Mouse (Mus musculus): ENCODE results near the gene Igdcc3.

Gene Igdcc3

DNA sequence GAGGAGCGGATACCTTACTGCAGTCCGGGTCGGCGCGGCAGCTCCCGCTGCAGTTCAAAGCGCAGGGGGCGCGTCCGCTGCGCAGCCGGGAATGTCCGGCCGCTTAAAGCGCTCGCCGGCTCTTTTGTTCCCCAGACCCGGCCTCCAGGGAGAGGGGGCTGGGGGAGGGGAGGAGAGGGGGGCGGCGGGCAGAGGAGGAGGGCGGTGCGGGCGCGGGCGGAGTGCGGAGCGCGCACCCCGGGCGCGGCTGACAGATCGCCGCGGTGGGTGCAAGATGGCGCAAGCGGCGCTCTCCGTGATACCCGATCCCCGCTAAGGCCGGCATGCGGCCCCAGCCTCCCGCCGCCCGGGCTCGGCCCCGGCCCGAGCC is at the start of gene Igdcc3:
TSS of gene Igdcc3 (plus strand) at position 254 of the 370 bp plus-strand sequence.
- no peak for DNase-seq (ENCODE audit: low spot score in 2 of 2)

DNA sequence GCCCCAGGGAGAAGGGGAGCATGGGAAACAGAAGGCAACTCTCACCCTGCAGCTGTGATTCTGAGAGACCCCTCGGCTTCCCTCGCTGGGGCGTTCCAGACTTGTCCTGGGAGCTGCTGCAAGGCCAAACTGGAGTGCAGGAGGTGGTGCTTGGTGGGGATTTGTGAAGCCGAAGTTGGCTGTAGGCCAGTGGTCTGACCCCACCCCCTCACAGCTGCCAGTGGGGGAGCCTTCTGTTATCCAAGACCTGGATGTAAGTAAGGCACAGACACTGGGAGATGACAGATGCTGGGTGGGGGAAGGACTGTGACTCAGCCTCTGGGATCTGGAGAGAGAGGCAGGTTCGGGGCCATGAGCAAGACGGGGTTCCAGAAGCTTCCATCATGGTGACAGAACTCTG is 46.8 kb upstream of the Igdcc3 start:
- no peak for DNase-seq (ENCODE audit: low spot score in 2 of 2)

DNA sequence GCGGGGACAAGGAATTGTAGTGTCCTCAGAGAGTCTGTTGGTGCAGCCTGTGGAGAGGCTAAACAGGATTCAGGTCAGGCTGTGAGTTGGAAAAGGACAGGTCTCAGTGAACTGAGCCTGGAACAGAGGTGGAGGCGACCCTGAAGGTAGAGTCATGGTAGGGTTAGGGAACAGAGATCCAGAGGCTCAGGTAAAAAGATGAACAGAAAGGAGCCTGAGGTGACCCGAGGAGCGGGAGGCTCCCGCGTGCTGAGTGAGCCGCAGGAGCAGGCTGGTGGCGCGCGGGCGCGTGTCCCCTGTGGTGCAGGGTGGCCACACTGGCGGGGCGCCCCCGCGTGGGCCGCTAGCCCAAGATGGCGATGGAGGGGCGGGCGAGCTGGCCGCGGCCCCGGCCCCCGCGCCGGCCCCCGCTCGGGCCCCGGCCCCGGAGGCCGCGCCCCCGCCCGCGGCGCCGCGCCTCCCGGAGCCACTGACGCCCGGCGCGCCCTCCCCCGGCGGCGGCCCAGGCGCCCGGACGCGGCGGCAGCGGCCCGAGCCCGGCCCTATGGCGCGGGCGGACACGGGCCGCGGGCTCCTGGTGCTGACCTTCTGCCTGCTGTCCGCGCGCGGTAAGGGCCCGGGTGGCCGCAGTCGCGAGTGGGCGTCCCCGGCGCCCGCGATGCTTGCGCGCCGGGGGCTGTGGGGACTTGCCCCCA is 39.9 kb upstream of the Igdcc3 start, which contains the start of gene Igdcc4:
TSS of gene Igdcc4 (plus strand) at position 496 of the 695 bp plus-strand sequence.
- no peak for DNase-seq (ENCODE audit: low spot score in 2 of 2)

DNA sequence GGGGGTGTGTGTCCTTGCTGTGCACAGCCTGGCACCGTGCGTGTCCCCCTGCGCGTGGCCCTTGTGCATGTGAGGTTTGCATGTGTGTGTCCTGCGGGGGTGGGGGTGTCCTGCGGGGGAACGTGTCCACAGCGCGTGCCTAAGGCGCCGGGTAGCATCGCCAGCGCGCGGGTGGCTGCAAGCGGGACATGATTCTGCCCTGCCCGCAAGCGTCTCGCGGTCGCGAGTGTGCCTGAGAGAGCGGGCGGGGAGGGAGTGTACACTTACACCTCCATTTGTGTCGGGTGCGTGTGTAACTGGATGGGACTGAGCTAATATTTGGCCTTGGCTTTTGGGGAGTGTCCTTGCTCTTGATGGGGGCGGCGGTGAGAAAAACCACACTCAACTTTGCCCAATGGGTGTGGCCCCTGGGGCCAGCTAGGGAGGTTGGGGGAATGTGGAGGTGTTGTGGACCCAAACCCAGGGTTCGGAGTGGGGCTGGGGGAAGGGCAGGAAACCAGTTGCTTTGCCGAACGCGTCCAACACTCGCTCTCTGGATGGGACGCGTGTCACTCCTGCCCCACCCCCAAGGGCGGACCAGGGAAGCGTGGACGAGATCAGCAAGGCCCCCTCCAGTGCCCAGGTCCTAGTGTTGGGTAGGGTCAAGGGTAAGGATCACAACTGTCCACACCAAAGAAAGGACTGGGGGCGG is 39.2 kb upstream of the Igdcc3 start:
- no peak for DNase-seq (ENCODE audit: low spot score in 2 of 2)

DNA sequence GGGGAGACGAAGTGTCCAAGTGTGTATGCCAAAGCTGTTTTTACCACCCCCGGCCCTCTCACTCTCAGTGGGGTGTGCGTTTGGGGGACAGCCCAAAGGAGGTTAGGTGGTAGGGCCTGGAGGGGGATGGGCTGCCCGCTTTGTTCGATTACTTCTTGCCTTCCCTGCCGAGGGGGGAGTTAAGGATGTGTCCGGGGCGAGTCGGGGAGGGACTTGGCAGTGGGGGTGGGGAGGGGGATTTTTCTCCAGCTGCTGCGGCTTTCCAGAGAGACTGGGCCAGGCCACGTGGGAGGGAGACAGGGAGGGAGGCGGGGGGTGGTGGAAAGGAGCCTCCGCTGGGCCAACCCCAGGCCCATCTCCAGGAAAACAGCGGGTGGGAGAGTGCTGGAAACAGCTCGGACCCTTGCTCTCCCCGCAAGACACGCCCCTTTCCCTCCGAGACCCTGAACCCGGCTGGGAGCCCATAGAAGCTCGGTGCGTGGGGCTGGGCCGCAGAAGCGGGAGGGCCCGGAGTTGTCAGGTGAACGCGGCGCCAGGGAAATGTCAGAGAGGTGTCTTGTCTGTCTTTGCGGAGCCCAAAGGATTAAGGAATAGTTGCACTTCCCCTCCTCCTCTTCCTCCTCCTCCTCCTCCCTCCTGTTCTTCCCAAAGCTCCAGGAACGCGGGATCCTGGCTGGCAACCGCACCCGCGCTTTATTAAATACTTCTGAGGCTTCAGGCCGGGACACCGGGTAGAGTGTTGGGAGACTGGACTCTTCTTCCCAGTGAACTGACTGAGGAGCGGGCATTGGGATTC is 38.4 kb upstream of the Igdcc3 start:
- DNase-seq (ENCODE audit: low spot score in 2 of 2) = no peak

DNA sequence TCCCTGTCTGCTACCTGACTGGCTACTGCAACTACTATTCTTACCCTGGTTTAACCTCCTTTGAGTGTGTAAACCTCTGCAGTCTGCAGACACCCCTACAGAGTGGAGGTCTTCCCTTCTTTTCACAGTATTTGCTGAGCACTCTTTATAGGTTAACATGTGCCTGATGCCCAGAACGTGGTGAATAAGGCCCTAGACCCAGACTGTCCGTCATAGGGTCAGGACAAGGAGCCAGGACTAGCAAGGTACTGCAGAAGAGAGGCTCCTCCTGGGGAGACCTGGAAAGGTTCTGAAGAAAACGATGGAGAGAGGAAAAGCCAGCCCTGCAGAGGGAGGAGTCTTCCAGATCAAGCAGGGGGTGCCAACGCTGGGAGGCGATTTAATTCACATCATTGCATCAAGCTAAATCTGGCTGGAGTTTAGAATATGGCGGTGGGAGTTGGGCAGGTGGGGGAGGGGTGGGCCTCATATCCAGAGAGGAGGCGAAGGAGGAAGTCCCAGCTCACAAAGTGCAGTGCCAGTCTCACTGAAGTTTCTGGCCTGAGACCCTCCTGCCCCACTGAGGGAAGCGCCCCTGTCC is 37.7 kb upstream of the Igdcc3 start:
- DNase-seq (ENCODE audit: low spot score in 2 of 2) = no peak

DNA sequence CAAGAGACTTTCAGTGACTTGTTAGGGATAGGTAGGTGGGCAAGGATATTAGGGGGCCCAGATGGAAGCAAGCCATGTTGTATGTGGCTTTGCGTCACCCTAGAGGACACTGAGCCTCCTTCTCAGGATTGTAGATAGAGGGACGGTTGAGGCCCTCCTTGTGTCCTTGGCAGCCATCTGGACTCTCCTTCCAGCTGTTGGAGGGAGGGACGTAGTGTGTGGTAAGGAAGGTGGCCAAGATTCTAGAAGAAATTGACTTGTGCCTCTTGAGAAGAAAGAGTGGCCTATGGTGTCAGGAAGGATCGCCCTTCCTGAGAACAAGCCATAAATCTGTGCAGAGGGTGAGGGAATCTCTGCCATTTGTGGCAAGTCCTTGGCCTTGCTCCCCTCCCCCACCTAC is 34.2 kb upstream of the Igdcc3 start:
- no peak for DNase-seq (ENCODE audit: low spot score in 2 of 2)

DNA sequence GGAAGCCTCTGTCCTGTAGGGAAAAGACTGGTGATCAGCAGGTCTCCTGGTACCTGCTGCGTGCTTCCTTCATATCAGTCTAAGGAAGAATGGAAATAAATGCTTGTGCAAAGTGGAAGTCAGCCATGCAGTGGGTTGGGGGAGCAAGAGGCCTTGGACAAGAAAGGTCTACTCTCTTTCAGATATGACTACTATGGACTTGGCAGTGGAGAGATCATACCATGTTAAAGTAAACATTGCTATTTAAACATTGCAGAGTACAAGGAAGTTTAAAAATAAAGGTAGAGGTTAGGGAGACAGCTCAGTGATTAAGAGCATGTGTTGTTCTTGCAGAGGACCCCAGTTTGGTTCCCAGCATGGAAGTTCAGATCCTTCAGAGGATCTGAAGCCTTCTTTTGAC is 33.1 kb upstream of the Igdcc3 start:
- DNase-seq (ENCODE audit: low spot score in 2 of 2) = no peak

DNA sequence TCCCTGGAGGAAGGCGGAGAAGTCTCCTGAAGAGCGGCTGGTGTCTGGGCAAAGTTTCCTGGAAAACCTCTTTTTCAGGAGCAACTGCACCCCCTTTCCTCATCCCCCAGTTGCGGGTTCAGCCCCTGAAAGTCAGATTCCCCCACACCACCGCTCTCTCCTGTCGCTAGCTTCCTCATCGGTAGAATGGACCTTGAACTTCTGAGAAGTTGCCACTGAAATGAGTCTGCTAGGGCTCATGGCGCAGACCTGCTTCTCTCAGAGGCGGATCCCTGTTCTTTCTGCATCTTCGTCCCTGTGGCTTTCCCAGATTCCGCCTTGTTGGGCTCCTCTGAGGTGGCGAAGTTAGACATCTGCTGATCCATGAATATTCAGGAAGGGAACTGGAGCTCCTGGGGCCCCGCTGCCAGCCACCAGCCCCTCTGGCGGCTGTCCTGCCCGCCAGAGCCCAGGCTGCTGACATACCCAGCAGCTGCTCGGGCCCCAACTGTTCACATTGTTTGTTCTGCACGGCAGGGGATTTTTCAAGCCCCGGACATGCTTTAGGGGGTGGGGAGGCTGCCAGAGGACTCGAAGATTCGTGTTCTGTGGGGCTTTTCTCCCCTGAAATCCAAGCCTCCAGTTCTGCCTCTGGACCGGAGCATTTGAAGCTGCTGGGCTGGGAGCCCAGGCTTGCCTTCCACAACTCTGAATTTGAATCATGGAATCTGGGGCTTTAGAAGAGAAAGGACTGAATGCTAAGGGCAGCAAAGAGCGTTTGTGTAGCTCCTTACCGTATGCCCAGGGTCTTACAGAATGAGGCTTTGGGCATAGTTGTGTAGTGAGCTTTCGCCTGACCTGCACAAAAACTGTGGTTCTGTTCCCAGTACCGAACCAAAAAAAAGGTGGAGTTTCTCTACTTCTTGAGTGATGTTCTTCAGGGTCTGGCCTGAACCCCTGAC is 31.6 kb upstream of the Igdcc3 start:
- DNase-seq (ENCODE audit: low spot score in 2 of 2) = no peak

DNA sequence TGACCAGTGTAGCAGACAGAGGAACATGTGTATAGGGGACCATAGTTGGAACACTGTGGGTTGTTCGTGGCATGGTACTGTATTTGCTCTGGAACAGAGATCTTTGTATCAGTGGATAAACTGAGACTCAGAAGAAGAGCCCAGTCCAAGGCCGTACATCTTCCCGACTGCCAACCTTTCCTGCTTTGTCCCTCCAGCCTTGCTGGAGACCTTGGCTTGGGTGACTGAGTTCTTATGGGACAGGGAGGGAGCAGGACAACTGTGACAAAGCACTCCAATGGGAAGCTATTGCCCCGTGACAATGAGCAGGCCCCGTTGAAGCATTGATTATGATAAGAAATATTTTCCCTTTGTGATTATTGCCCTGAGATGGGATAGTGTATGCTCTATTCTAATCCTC is 29.3 kb upstream of the Igdcc3 start:
- no peak for DNase-seq (ENCODE audit: low spot score in 2 of 2)

DNA sequence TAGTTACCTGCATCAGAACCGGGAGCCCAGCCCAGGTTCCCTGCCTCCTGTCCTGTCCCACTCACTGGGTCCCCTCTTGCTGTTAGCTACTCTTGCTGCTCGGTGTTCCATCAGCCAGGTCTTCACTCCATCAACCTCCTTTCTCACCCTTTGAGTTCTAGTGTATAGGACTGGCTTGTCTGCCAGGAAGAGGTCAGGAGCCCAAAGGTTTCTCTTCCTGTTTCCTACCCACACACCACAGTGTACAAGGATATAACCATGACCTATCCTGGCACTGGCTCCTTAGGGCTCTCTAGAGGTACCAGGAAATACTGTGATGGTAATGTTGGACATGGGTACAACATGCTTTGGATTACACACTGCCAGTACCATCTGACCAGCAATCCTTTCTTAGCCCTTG is 27.3 kb upstream of the Igdcc3 start:
- DNase-seq (ENCODE audit: low spot score in 2 of 2) = no peak

DNA sequence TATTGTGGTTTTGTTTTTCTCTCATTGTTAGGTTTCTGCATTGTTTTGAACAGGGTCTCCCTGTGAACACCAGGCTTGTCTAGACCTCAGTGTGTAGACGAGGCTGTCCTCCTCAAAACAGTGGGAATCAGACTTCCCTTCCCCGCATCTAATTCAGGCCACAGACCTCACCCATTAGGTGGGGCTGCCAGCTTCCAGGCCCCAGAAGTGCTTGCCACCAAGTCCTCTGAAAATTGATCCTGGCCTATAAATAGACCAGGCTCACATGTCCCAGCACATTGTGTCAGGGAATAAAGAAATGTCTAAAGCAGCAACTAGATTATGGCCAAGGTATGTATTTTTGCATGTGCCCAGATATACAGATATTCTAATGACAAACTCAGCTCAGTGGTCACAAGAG is 25.1 kb upstream of the Igdcc3 start:
- no peak for DNase-seq (ENCODE audit: low spot score in 2 of 2)

DNA sequence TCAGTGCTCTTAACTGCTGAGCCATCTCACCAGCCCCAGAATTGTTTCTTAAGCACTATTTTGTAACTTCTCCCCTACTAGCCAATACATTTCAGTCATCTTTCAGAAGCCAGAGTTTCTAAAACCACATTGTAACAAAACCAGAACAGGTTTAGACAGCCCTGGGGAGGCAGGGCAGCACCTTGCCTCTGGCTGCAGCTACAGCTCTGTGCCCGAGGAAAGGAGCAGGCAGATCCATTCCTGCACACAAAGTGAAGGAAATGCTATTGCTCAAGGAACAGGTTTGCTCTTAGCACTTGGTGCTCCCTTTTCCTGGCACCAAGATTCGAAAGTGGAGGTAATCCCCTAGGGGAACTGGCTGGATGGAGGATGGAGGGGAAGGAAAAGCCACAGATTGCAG is 23.5 kb upstream of the Igdcc3 start:
- no peak for DNase-seq (ENCODE audit: low spot score in 2 of 2)

DNA sequence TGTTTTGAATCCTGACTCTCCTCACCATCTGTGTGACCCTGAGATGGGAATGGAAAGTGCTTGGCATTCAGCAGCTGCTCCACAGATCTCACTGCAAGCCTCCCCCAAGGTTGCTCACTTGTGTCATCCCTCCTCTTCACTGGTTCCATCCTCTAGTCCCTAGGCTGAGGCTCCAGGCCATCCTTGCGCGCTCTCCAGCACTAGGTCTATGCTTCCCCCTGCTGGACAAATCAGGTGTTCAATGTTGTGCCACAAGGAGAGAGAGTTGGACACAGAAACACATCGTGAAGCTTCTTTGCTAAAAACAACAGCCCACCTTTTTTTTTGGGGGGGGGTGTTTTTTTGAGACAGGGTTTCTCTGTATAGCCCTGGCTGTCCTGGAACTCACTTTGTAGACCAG is 20.1 kb upstream of the Igdcc3 start:
- DNase-seq (ENCODE audit: low spot score in 2 of 2) = peak; percentile 42 to 48

DNA sequence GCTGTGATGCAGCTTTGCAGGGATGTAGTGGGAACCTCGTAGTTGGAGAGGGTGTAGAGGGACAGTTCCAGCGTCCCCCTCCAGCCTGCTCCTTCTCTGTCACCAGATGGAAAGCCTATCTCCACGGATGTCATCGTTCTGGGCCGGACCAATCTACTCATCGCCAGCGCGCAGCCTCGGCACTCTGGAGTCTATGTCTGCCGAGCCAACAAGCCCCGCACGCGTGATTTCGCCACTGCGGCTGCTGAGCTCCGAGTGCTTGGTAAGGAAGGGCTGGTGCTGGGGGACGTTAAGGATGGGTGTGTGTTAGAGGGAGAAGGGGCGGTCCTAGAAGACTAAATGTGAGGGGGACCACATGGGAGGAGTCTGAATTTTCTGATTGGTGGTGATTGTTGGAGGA is 18.4 kb upstream of the Igdcc3 start:
- DNase-seq (ENCODE audit: low spot score in 2 of 2) = no peak

DNA sequence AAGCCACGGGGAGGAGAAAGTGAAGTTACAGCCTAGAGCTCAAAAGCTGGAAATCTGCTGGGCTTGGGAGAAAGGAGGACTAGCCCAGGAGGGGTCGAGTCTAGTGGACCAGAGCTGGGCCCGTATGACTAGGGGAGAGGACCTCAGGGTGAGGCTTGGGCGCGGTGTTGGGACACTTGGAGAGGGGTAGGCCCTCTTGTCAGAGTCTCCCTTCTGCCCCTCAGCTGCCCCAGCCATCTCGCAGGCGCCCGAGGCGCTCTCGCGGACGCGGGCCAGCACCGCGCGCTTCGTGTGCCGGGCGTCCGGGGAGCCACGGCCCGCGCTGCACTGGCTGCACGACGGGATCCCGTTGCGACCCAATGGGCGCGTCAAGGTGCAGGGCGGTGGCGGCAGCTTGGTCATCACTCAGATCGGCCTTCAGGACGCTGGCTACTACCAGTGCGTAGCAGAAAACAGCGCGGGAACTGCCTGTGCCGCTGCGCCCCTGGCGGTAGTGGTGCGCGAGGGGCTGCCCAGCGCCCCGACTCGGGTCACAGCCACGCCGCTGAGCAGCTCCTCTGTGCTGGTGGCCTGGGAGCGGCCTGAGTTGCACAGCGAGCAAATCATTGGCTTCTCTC is 17.3 kb upstream of the Igdcc3 start:
- peak; percentile 15 to 27 for DNase-seq (ENCODE audit: low spot score in 2 of 2)

DNA sequence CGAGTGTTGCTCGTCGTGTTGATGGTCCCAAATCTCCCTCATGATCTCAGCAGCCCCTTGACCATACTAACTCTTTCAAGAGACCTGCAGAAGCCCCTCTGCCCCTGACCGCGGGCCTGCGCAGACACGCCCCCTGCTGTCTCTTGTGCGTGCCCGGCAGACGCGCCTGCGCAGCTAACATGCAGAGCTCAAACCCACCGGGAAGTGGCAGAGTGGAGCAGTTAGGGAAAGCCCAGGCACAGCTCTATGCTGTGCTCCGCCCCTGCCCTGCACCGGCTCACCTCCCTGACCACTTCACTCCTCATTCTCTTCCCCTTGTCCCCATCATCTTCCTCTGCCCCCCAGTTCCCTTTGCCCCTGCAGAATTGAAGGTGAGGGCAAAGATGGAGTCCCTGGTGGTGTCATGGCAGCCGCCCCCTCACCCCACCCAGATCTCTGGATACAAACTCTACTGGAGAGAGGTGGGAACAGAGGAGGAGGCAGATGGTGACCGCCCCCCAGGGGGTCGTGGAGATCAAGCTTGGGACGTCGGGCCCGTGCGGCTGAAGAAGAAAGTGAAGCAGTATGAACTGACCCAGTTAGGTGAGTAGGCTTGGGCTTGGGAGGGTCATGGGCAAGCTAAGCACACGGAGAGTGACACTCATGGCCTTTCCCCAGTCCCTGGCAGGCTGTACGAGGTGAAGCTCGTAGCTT is 12.7 kb upstream of the Igdcc3 start:
- DNase-seq (ENCODE audit: low spot score in 2 of 2) = peak; percentile 37 to 51

DNA sequence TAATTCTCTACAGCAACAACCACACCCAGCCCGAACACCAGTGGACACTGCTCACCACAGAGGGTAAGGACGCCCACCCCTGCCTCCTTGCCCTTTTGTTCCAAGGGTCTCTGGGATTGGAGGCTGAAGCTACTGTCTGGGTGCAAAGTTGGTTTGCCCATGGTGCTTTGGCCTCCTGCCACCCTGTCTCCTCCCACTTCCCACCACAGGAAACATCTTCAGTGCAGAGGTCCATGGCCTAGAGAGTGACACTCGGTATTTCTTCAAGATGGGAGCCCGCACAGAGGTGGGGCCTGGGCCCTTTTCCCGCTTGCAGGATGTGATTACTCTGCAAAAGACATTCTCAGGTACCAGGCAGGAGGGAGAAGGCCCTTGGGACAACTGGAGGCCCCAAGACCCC is 9.3 kb upstream of the Igdcc3 start:
- no peak for DNase-seq (ENCODE audit: low spot score in 2 of 2)

DNA sequence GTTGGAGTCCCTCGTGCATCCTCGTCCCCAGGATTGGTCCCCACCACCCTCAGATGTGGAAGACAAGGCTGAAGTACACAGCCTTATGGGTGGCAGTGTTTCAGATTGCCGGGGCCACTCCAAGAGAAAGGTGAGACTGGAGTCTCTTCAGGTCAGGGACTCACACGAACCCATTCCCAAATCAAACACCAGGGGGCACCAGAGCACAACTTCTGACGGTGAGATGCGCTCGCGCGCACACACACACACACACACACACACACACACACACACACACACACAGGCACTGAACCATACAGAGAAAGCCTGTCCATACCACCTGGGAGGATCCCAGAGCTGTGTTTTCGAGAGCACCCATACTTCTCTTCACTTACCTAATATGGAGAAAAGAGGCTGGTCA is 7.2 kb upstream of the Igdcc3 start:
- peak; percentile 50 to 64 for DNase-seq (ENCODE audit: low spot score in 2 of 2)

DNA sequence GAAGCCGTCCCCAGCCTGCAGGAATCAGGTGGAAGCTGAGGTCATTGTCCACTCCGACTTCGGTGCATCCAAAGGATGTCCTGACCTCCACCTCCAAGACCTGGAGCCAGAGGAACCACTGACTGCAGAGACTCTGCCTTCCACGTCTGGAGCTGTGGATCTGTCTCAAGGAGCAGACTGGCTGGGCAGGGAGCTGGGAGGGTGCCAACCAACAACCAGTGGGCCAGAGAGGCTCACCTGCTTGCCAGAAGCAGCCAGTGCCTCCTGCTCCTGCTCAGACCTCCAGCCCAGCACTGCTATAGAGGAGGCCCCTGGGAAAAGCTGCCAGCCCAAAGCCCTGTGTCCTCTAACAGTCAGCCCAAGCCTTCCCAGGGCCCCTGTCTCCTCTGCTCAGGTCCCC is 5.9 kb upstream of the Igdcc3 start:
- no peak for DNase-seq (ENCODE audit: low spot score in 2 of 2)
